Mouse (Mus musculus): ENCODE data around the gene Zdhhc13. TPM values are rescaled to one million over a fixed set of nuclear protein-coding genes. Genes with fewer than 3 reads are reported as not detected.
A peak's percentile ranks its signal among the peaks of the same experiment; 100 is the strongest.

Gene Zdhhc13
- total RNA-seq, 2 experiments from 2014 or later = 11.1 to 12.6 TPM

GRCm38 (mm10) chr7:48779110-48779509 lies 9.7 kb upstream of the Zdhhc13 start:
- intact Hi-C loops (cut with DNase I) = no loop called here
- DNase-seq = no peak

- no peak for DNase-seq
- intact Hi-C loops (cut with DNase I) = no loop called here
Measured at GRCm38 (mm10) chr7:48782432-48782831, 6.4 kb upstream of the Zdhhc13 start.

- intact Hi-C loops (cut with DNase I) = no loop called here
- DNase-seq = no peak
Measured at GRCm38 (mm10) chr7:48784773-48785523, 3.9 kb upstream of the Zdhhc13 start.

- DNase-seq = peak; percentile 2 to 3
- intact Hi-C loops (cut with DNase I) = no loop called here
Measured at GRCm38 (mm10) chr7:48788348-48788747, 455 bp upstream of the Zdhhc13 start.

GRCm38 (mm10) chr7:48790117-48790516 lies 1.3 kb downstream of the Zdhhc13 start:
- intact Hi-C loops (cut with DNase I) = no loop called here
- DNase-seq = no peak

- DNase-seq = no peak
- intact Hi-C loops (cut with DNase I) = no loop called here
Measured at GRCm38 (mm10) chr7:48791412-48791811, 2.6 kb downstream of the Zdhhc13 start.

GRCm38 (mm10) chr7:48795130-48795529 lies 6.3 kb downstream of the Zdhhc13 start:
- intact Hi-C loops (cut with DNase I) = no loop called here

GRCm38 (mm10) chr7:48803381-48803780 lies 14.6 kb downstream of the Zdhhc13 start:
- no peak for DNase-seq
- intact Hi-C loops (cut with DNase I) = no loop called here

More at GRCm38 (mm10) chr7:48795130-48795529, 6.3 kb downstream of the Zdhhc13 start:
- no peak for DNase-seq

- intact Hi-C loops (cut with DNase I) = no loop called here
- no peak for DNase-seq
Measured at GRCm38 (mm10) chr7:48806587-48806986, 17.8 kb downstream of the Zdhhc13 start.

GRCm38 (mm10) chr7:48810652-48811051 lies 21.8 kb downstream of the Zdhhc13 start:
- no peak for DNase-seq
- intact Hi-C loops (cut with DNase I) = loop anchor here (5.0 to 10.0 kb wide), 2 partner anchors 257 to 314 kb away; no protein-coding TSS in a partner anchor

GRCm38 (mm10) chr7:48812358-48812757 lies 23.6 kb downstream of the Zdhhc13 start:
- intact Hi-C loops (cut with DNase I) = loop anchor here (1.0 to 10.0 kb wide), 3 partner anchors 64 to 312 kb away; no protein-coding TSS in a partner anchor
- no peak for DNase-seq

GRCm38 (mm10) chr7:48813594-48813993 lies 24.8 kb downstream of the Zdhhc13 start:
- intact Hi-C loops (cut with DNase I) = loop anchor here (5.0 to 10.0 kb wide), 2 partner anchors 254 to 311 kb away; no protein-coding TSS in a partner anchor
- no peak for DNase-seq

- intact Hi-C loops (cut with DNase I) = no loop called here
Measured at GRCm38 (mm10) chr7:48821654-48822053, 32.9 kb downstream of the Zdhhc13 start.

GRCm38 (mm10) chr7:48823621-48824020 lies 34.8 kb downstream of the Zdhhc13 start:
- intact Hi-C loops (cut with DNase I) = no loop called here

More at GRCm38 (mm10) chr7:48821654-48822053, 32.9 kb downstream of the Zdhhc13 start:
- no peak for DNase-seq

GRCm38 (mm10) chr7:48824671-48825070 lies 35.9 kb downstream of the Zdhhc13 start:
- intact Hi-C loops (cut with DNase I) = no loop called here
- no peak for DNase-seq

More at GRCm38 (mm10) chr7:48823621-48824020, 34.8 kb downstream of the Zdhhc13 start:
- no peak for DNase-seq

- DNase-seq = no peak
Measured at GRCm38 (mm10) chr7:48825170-48825569, 36.4 kb downstream of the Zdhhc13 start.

GRCm38 (mm10) chr7:48829177-48829910 lies 40.5 kb downstream of the Zdhhc13 start:
- intact Hi-C loops (cut with DNase I) = no loop called here

More at GRCm38 (mm10) chr7:48825170-48825569, 36.4 kb downstream of the Zdhhc13 start:
- intact Hi-C loops (cut with DNase I) = no loop called here

GRCm38 (mm10) chr7:48830395-48830794 lies 41.6 kb downstream of the Zdhhc13 start:
- intact Hi-C loops (cut with DNase I) = no loop called here
- DNase-seq = peak in 1 of 2 experiments; percentile 35

More at GRCm38 (mm10) chr7:48829177-48829910, 40.5 kb downstream of the Zdhhc13 start:
- DNase-seq = peak; percentile 38 to 60

GRCm38 (mm10) chr7:48832735-48833134 lies 43.9 kb downstream of the Zdhhc13 start:
- no peak for DNase-seq
- intact Hi-C loops (cut with DNase I) = no loop called here

- intact Hi-C loops (cut with DNase I) = no loop called here
- DNase-seq = no peak
Measured at GRCm38 (mm10) chr7:48834371-48834970, 45.7 kb downstream of the Zdhhc13 start.
